15 mouse cellular contexts compared by ENCODE assay signal in genomic region chr5:110361465-110361864, GRCm38 (mm10). TPM values are rescaled to one million over a fixed set of nuclear protein-coding genes. Genes with fewer than 3 reads are reported as not detected.
"Had no signal": no experiment of that assay in that cellular context is flagged by ENCODE, and none has a peak within 500 bp of the region (broad histone marks: within the 10 kb centered on the region; RNA-seq: fewer than 3 reads in every experiment).

No protein-coding gene starts in this region.

- DNase-seq: lung, adult 18-20 months; lung, embryonic 14.5 days; lung, postnatal 10 days; lung, postnatal 4 days; midbrain, embryonic 14.5 days; retina, postnatal 1 day; right cerebral cortex, adult 18-20 months; right cerebral cortex, postnatal 25 days; right cerebral cortex, postnatal 4 days; spleen, adult 18-20 months; thymus, adult 18-20 months; thymus, postnatal 14 days; thymus, postnatal 36 days had no signal

RNA-seq across cellular contexts. Expression of gene Lrcol1, which starts 16.9 kb away (rescaled TPM):
- total RNA-seq: megakaryocyte, adult 5-6 weeks; megakaryocyte-erythroid progenitor cell, adult 5-6 weeks had no signal

RNA-seq across cellular contexts. Expression of gene P2rx2, which starts 18.5 kb away (rescaled TPM):
- total RNA-seq: megakaryocyte-erythroid progenitor cell, adult 5-6 weeks had no signal
